Mouse (Mus musculus) macrophage (primary cell): ENCODE results near the gene Tmc4. TPM values are rescaled to one million over a fixed set of nuclear protein-coding genes. Genes with fewer than 3 reads are reported as not detected.

Experiments used
- H3K27ac ChIP-seq: fragments of 350-480 bp; formaldehyde crosslinking; 2 replicates; pipeline ENCODE4 v1.9.0; 2021
- H3K36me3 ChIP-seq: fragments of 350-480 bp; formaldehyde crosslinking; 2 replicates; pipeline ENCODE4 v1.9.0; 2021; ENCODE audit errors: inconsistent target
- H3K4me3 ChIP-seq: fragments of 350-480 bp; formaldehyde crosslinking; 2 replicates; pipeline ENCODE4 v1.9.0; 2021; ENCODE audit errors: inconsistent target
- H3K79me2 ChIP-seq: fragments of 350-480 bp; formaldehyde crosslinking; 2 replicates; pipeline ENCODE4 v1.9.0; 2021; ENCODE audit errors: inconsistent target
- WGBS: methylation state at CpG from one replicate; pipeline ENCODE4 v1.1.7; 2026; ENCODE audit warnings: inconsistent platforms; ENCODE audit not compliant: missing documents; 5-methylcytosine and 5-hydroxymethylcytosine counted together
- polyA plus RNA-seq: library from polyadenylated mRNA; stranded (reverse); fragments of 250-400 nt; gene quantifications from 3 replicates; pipeline ENCODE4 v1.2.4, GENCODE M21; 2018; ENCODE audit warnings: inconsistent platforms

Tmc4 gene
- polyA plus RNA-seq, 1 experiment from 2014 or later, result 0.70 TPM

GRCm38 (mm10) chr7:3703879-3704441, 26.6 kb upstream of the Tmc4 start, which contains the start of gene Rps9:
TSS of gene Rps9 (plus strand) at chr7:3703993.
- under 1% methylated on average over 42 of the region's 42 CpGs for WGBS
- Histone ChIP-seq H3K36me3 (peaks cover 16% of the 10 kb centered on the region), H3K4me3 (peak within 1 kb of the TSS; percentile 87)

GRCm38 (mm10) chr7:3703148-3703878, 26.0 kb upstream of the Tmc4 start:
- 18% methylated on average over 6 of the region's 6 CpGs for WGBS
- Histone ChIP-seq H3K4me3 (peak overlapping the region; percentile 87; the same call in 1 of the 2 replicates), H3K79me2 (peaks cover 24% of the 10 kb centered on the region), H3K27ac (peak overlapping the region; percentile 90), H3K36me3 (peaks cover 22% of the 10 kb centered on the region)

More at GRCm38 (mm10) chr7:3703879-3704441, 26.6 kb upstream of the Tmc4 start, which contains the start of gene Rps9:
- Histone ChIP-seq H3K79me2 (peaks cover 24% of the 10 kb centered on the region), H3K27ac (peak within 1 kb of the TSS; percentile 90)

GRCm38 (mm10) chr7:3698471-3698870, 21.1 kb upstream of the Tmc4 start:
- Histone ChIP-seq H3K27ac (no peak overlapping the region), H3K4me3 (no peak overlapping the region), H3K36me3 (peaks cover 39% of the 10 kb centered on the region), H3K79me2 (peaks cover 36% of the 10 kb centered on the region)
- 95% methylated on average over 6 of the region's 6 CpGs for WGBS

- peaks cover 36% of the 10 kb centered on the region for H3K79me2 ChIP-seq
- peaks cover 34% of the 10 kb centered on the region for H3K36me3 ChIP-seq
- H3K27ac ChIP-seq, result peak overlapping the region; percentile 53
- peak overlapping the region; percentile 62 for H3K4me3 ChIP-seq
- WGBS, result 6% methylated on average over 8 of the region's 9 CpGs
Observed at GRCm38 (mm10) chr7:3694949-3695305, 17.6 kb upstream of the Tmc4 start.

GRCm38 (mm10) chr7:3694076-3694948, 17.0 kb upstream of the Tmc4 start:
- Histone ChIP-seq H3K4me3 (peak overlapping the region; percentile 62), H3K27ac (peak overlapping the region; percentile 91), H3K79me2 (peaks cover 36% of the 10 kb centered on the region), H3K36me3 (peaks cover 28% of the 10 kb centered on the region)
- WGBS, result under 1% methylated on average over 49 of the region's 55 CpGs

GRCm38 (mm10) chr7:3693809-3694075, 16.4 kb upstream of the Tmc4 start:
- Histone ChIP-seq H3K36me3 (peaks cover 22% of the 10 kb centered on the region), H3K79me2 (peaks cover 36% of the 10 kb centered on the region), H3K4me3 (peak overlapping the region; percentile 61), H3K27ac (peak overlapping the region; percentile 91)
- WGBS, result 0% methylated on average over 18 of the region's 18 CpGs

GRCm38 (mm10) chr7:3692987-3693808, 15.8 kb upstream of the Tmc4 start, which contains the start of gene Mboat7:
TSS of gene Mboat7 (minus strand) at chr7:3693523.
- H3K27ac ChIP-seq, result peak within 1 kb of the TSS; percentile 91
- peaks cover 36% of the 10 kb centered on the region for H3K79me2 ChIP-seq
- WGBS, result under 1% methylated on average over 52 of the region's 55 CpGs
- peak within 1 kb of the TSS; percentile 61 for H3K4me3 ChIP-seq
- H3K36me3 ChIP-seq, result peaks cover 16% of the 10 kb centered on the region

GRCm38 (mm10) chr7:3692382-3692986, 15.1 kb upstream of the Tmc4 start, which contains the start of gene Tsen34:
TSS of gene Tsen34 (plus strand) at chr7:3692863.
- H3K36me3 ChIP-seq, result peaks cover 10% of the 10 kb centered on the region; the same call in 1 of the 2 replicates
- H3K27ac ChIP-seq, result peak within 1 kb of the TSS; percentile 91
- H3K4me3 ChIP-seq, result peak within 1 kb of the TSS; percentile 61
- under 1% methylated on average over 49 of the region's 49 CpGs for WGBS
- peaks cover 29% of the 10 kb centered on the region for H3K79me2 ChIP-seq

GRCm38 (mm10) chr7:3691919-3692318, 14.6 kb upstream of the Tmc4 start:
- WGBS, result 6% methylated on average over 3 of the region's 3 CpGs
- Histone ChIP-seq H3K4me3 (peak overlapping the region; percentile 61), H3K36me3 (0 out of 2 replicates have a peak, but pooled peaks cover 6% of the 10 kb centered on the region), H3K27ac (0 out of 2 replicates have a peak overlapping the region, but pooled peaks have one; percentile 4), H3K79me2 (peaks cover 23% of the 10 kb centered on the region)

GRCm38 (mm10) chr7:3685400-3686187, 8.2 kb upstream of the Tmc4 start:
- no peak overlapping the region for H3K4me3 ChIP-seq
- no peaks in the 10 kb centered on the region for H3K79me2 ChIP-seq
- 0 out of 2 replicates have a peak, but pooled peaks cover 8% of the 10 kb centered on the region for H3K36me3 ChIP-seq
- H3K27ac ChIP-seq, result no peak overlapping the region
- 94% methylated on average over 20 of the region's 31 CpGs for WGBS

GRCm38 (mm10) chr7:3684698-3685097, 7.3 kb upstream of the Tmc4 start:
- 99% methylated on average over 8 of the region's 8 CpGs for WGBS
- H3K79me2 ChIP-seq, result no peaks in the 10 kb centered on the region
- H3K27ac ChIP-seq, result no peak overlapping the region
- no peak overlapping the region for H3K4me3 ChIP-seq
- 0 out of 2 replicates have a peak, but pooled peaks cover 8% of the 10 kb centered on the region for H3K36me3 ChIP-seq

GRCm38 (mm10) chr7:3683908-3684550, 6.7 kb upstream of the Tmc4 start:
- no peaks in the 10 kb centered on the region for H3K79me2 ChIP-seq
- H3K36me3 ChIP-seq, result 0 out of 2 replicates have a peak, but pooled peaks cover 8% of the 10 kb centered on the region
- no peak overlapping the region for H3K27ac ChIP-seq
- 94% methylated on average over 10 of the region's 10 CpGs for WGBS
- no peak overlapping the region for H3K4me3 ChIP-seq
